ENCODE assay signal across 15 mouse cellular contexts in the genomic region with DNA sequence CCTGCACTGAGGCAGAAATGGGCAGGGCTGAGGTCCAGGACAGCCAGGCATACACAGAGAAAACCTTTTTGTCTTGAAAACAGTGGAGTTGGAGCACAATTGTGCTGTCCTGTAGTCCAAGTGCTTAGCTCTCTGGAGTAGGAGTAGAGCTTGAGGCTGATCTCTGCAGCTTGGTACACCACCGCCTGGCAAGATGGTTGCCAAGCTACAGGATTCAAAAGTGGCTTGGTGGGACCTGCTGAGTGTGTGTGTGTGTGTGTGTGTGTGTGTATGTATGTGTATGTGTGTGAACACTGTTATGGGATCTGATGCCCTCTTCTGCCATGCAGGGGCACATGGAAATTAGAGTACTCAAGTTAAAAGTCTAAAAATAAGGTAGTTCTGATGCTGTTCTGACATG. TPM values are rescaled to one million over a fixed set of nuclear protein-coding genes. Genes with fewer than 3 reads are reported as not detected.
DNase-seq lines count a peak whose midpoint lies in the region; ATAC-seq and TF ChIP-seq lines count a peak whose summit lies in the region.
"Had no signal": no experiment of that assay in that cellular context is flagged by ENCODE, and none has a peak within 500 bp of the region (broad histone marks: within the 10 kb centered on the region; RNA-seq: fewer than 3 reads in every experiment).

No protein-coding gene starts in this region.

- WGBS in heart, postnatal 0 days, result 61% methylated on average over 1 of the region's 1 CpGs
- 77% methylated on average over 1 of the region's 1 CpGs for WGBS in heart, embryonic 10.5 days
- 59% methylated on average over 1 of the region's 1 CpGs for WGBS in liver, adult 2 months
- 56% methylated on average over 1 of the region's 1 CpGs for WGBS in hindbrain, embryonic 13.5 days

- ATAC-seq in heart, postnatal 0 days (ENCODE audit: insufficient read depth, low read depth), result no peak
- ATAC-seq in hindbrain, embryonic 13.5 days (ENCODE audit: low FRiP score), result no peak
- no peak for ATAC-seq in CD4-positive, CD25-positive, alpha-beta regulatory T cell, adult 4 months
- ATAC-seq: forebrain, postnatal 0 days had no signal

- in situ Hi-C loops in ES-E14 (cut with MboI; ENCODE audit: low sequenced_read_pairs in 2 of 2, unreplicated experiment in 2 of 2), result no loop called here

- H3K4me2 ChIP-seq in heart, postnatal 0 days (ENCODE audit: low read depth, low read length), result no peak overlapping the region
- no peak overlapping the region for H3K4me2 ChIP-seq in hindbrain, embryonic 13.5 days
- H3K4me2 ChIP-seq: limb, embryonic 13.5 days had no signal

- H3K27me3 ChIP-seq in heart, postnatal 0 days (ENCODE audit: control insufficient read depth, insufficient read depth, low read length), result no peaks in the 10 kb centered on the region
- no peaks in the 10 kb centered on the region for H3K27me3 ChIP-seq in heart, embryonic 10.5 days (ENCODE audit: insufficient read depth, poor library complexity, severe bottlenecking)
- no peaks in the 10 kb centered on the region for H3K27me3 ChIP-seq in liver, adult 2 months (ENCODE audit: control insufficient read depth, insufficient read depth, low read length)
- H3K27me3 ChIP-seq in hindbrain, embryonic 13.5 days, result no peaks in the 10 kb centered on the region
- H3K27me3 ChIP-seq: limb, embryonic 13.5 days had no signal

- peak overlapping the region; percentile 94 for H3K27ac ChIP-seq in heart, postnatal 0 days (ENCODE audit: low read depth)
- H3K27ac ChIP-seq in heart, embryonic 10.5 days, result no peak overlapping the region
- H3K27ac ChIP-seq in liver, adult 2 months (replicated peaks; ENCODE audit: insufficient read depth, low read depth, low read length), result peak overlapping the region; percentile 36
- H3K27ac ChIP-seq in ES-E14 (ENCODE audit: insufficient read depth, low read depth, low read length, poor library complexity, severe bottlenecking), result no peak overlapping the region
- H3K27ac ChIP-seq in hindbrain, embryonic 13.5 days, result 0 out of 2 replicates have a peak overlapping the region, but pooled peaks have one; percentile 3
- H3K27ac ChIP-seq: limb, embryonic 13.5 days had no signal

- peaks cover 55% of the 10 kb centered on the region for H3K36me3 ChIP-seq in heart, postnatal 0 days (replicated peaks; ENCODE audit: control insufficient read depth, insufficient read depth, low read length)
- peaks cover 54% of the 10 kb centered on the region for H3K36me3 ChIP-seq in heart, embryonic 10.5 days
- peaks cover 46% of the 10 kb centered on the region for H3K36me3 ChIP-seq in liver, adult 2 months (ENCODE audit: control insufficient read depth, insufficient read depth, low read length)
- H3K36me3 ChIP-seq in ES-E14 (ENCODE audit: control insufficient read depth, insufficient read depth, low read length, poor library complexity, severe bottlenecking), result peaks cover 48% of the 10 kb centered on the region
- H3K36me3 ChIP-seq in hindbrain, embryonic 13.5 days, result peaks cover 54% of the 10 kb centered on the region

- H3K4me3 ChIP-seq in heart, postnatal 0 days (ENCODE audit: low read depth, low read length), result no peak overlapping the region
- no peak overlapping the region for H3K4me3 ChIP-seq in heart, embryonic 10.5 days
- no peak overlapping the region for H3K4me3 ChIP-seq in liver, adult 2 months (ENCODE audit: insufficient read depth, low read depth, low read length)
- H3K4me3 ChIP-seq in ES-E14 (ENCODE audit: insufficient read depth in 1 of 2, low read depth in 1 of 2, low read length in 2 of 2, poor library complexity in 1 of 2, severe bottlenecking in 1 of 2), result no peak overlapping the region
- H3K4me3 ChIP-seq in hindbrain, embryonic 13.5 days, result no peak overlapping the region
- H3K4me3 ChIP-seq: limb, embryonic 13.5 days had no signal

- no peak for TF ChIP-seq CTCF in heart, postnatal 0 days (IDR thresholded peaks at IDR 0.05; ENCODE audit: low read depth)
- TF ChIP-seq CTCF in liver, adult 2 months (IDR thresholded peaks at IDR 0.05; ENCODE audit: low read depth, low read length), result no peak

- H3K79me2 ChIP-seq in liver, adult 2 months (ENCODE audit: control insufficient read depth, insufficient read depth, low read length), result peaks cover 3% of the 10 kb centered on the region; the same call in 1 of the 2 replicates

- DNase-seq in heart, postnatal 0 days (ENCODE audit: low spot score), result no peak
- DNase-seq in heart, embryonic 10.5 days (ENCODE audit: low spot score), result no peak
- no peak for DNase-seq in liver, adult 2 months (ENCODE audit: extremely low read depth, low read depth, low spot score)
- DNase-seq in liver (no peak), ES-E14 (ENCODE audit: low read depth, low spot score) (no peak)
- no peak for DNase-seq in thymus, postnatal 14 days
- DNase-seq: adrenal gland, postnatal 14 days; forebrain, postnatal 0 days; gastrocnemius, postnatal 14 days; heart, postnatal 36 days; kidney, postnatal 10 days had no signal

- no peak for TF ChIP-seq EP300 in heart, postnatal 0 days (IDR thresholded peaks at IDR 0.05; ENCODE audit: low read depth)

- peaks cover 24% of the 10 kb centered on the region for H3K4me1 ChIP-seq in heart, postnatal 0 days (ENCODE audit: control insufficient read depth, insufficient read depth)
- peaks cover 49% of the 10 kb centered on the region for H3K4me1 ChIP-seq in heart, embryonic 10.5 days
- peaks cover 51% of the 10 kb centered on the region for H3K4me1 ChIP-seq in liver, adult 2 months (ENCODE audit: control insufficient read depth, insufficient read depth, low read length)
- H3K4me1 ChIP-seq in ES-E14 (ENCODE audit: control insufficient read depth in 2 of 2, insufficient read depth in 2 of 2, low read length in 2 of 2, poor library complexity in 1 of 2), result peaks cover 0 to 24% of the 10 kb centered on the region in 2 experiments; a peak in 2 of 4 replicates
- H3K4me1 ChIP-seq in hindbrain, embryonic 13.5 days (replicated peaks), result peaks cover 52% of the 10 kb centered on the region

- H3K9me3 ChIP-seq in heart, postnatal 0 days (replicated peaks; ENCODE audit: control insufficient read depth, low read length), result no peaks in the 10 kb centered on the region
- H3K9me3 ChIP-seq in heart, embryonic 10.5 days, result no peaks in the 10 kb centered on the region
- no peaks in the 10 kb centered on the region for H3K9me3 ChIP-seq in ES-E14 (ENCODE audit: control insufficient read depth, insufficient read depth, low read depth, low read length)
- H3K9me3 ChIP-seq in hindbrain, embryonic 13.5 days, result no peaks in the 10 kb centered on the region
- H3K9me3 ChIP-seq: limb, embryonic 13.5 days had no signal

- no peak overlapping the region for H3K9ac ChIP-seq in heart, postnatal 0 days (replicated peaks; ENCODE audit: low read depth, low read length)
- H3K9ac ChIP-seq in liver, adult 2 months (ENCODE audit: low read depth, low read length), result no peak overlapping the region
- H3K9ac ChIP-seq in ES-E14 (ENCODE audit: insufficient read depth, low read depth, low read length, poor library complexity, severe bottlenecking), result no peak overlapping the region
- H3K9ac ChIP-seq in hindbrain, embryonic 13.5 days, result no peak overlapping the region
- H3K9ac ChIP-seq: forebrain, postnatal 0 days; limb, embryonic 13.5 days had no signal

- TF ChIP-seq POLR2A in liver, adult 2 months (IDR thresholded peaks at IDR 0.05; ENCODE audit: extremely low read depth, insufficient read depth, low read length), result no peak

RNA-seq across cellular contexts. Expression of a gene that starts 2.5 kb away (rescaled TPM):
- 483 and 823 TPM in 2 replicates for total RNA-seq in heart, postnatal 0 days (2014; rRNA removed; ENCODE audit: low replicate concordance)
- 806 and 928 TPM in 2 replicates for polyA plus RNA-seq in heart, postnatal 0 days (2015; fragmentation: Nextera tagmentation; extraction: Ambion mirVana)
- 118 and 136 TPM in 2 replicates for polyA plus RNA-seq in heart, embryonic 10.5 days (2016; fragmentation: Nextera tagmentation; extraction: Ambion mirVana)
- total RNA-seq in liver, adult 2 months (2014; rRNA removed), result 636 and 645 TPM in 2 replicates
- 561 and 625 TPM in 2 replicates for polyA plus RNA-seq in liver, adult 2 months (2012; rRNA removed)
- total RNA-seq in ES-E14 (2012; rRNA removed), result 64.1 and 75.6 TPM in 2 replicates
- 81.8 and 87.5 TPM in 2 replicates for polyA plus RNA-seq in hindbrain, embryonic 13.5 days (2015; fragmentation: Nextera tagmentation; extraction: Ambion mirVana)
- 100 to 1,000 TPM; 198 to 237 TPM for polyA plus RNA-seq in CD4-positive, CD25-positive, alpha-beta regulatory T cell, adult 4 months (2017; shearing (Covaris generic))

RNA-seq across cellular contexts. Expression of a gene that starts 11.1 kb away (rescaled TPM):
- total RNA-seq in heart, postnatal 0 days (2014; rRNA removed; ENCODE audit: low replicate concordance), result 2.3 and 24.1 TPM in 2 replicates
- 30.9 and 36.0 TPM in 2 replicates for polyA plus RNA-seq in heart, postnatal 0 days (2015; fragmentation: Nextera tagmentation; extraction: Ambion mirVana)
- polyA plus RNA-seq in heart, embryonic 10.5 days (2016; fragmentation: Nextera tagmentation; extraction: Ambion mirVana), result 2.8 and 3.6 TPM in 2 replicates
- total RNA-seq in liver, adult 2 months (2014; rRNA removed), result 9.5 and 11.0 TPM in 2 replicates
- 7.9 and 16.4 TPM in 2 replicates for polyA plus RNA-seq in liver, adult 2 months (2012; rRNA removed)
- total RNA-seq in ES-E14 (2012; rRNA removed), result 5.5 and 9.6 TPM in 2 replicates
- 5.6 and 6.3 TPM in 2 replicates for polyA plus RNA-seq in hindbrain, embryonic 13.5 days (2015; fragmentation: Nextera tagmentation; extraction: Ambion mirVana)
- 10 to 100 TPM; 28.0 to 57.1 TPM for polyA plus RNA-seq in CD4-positive, CD25-positive, alpha-beta regulatory T cell, adult 4 months (2017; shearing (Covaris generic))

RNA-seq across cellular contexts. Expression of a gene that starts 14.2 kb away (rescaled TPM):
- total RNA-seq in heart, postnatal 0 days (2014; rRNA removed; ENCODE audit: low replicate concordance), result 259 and 275 TPM in 2 replicates
- 149 and 171 TPM in 2 replicates for polyA plus RNA-seq in heart, postnatal 0 days (2015; fragmentation: Nextera tagmentation; extraction: Ambion mirVana)
- 213 and 221 TPM in 2 replicates for polyA plus RNA-seq in heart, embryonic 10.5 days (2016; fragmentation: Nextera tagmentation; extraction: Ambion mirVana)
- total RNA-seq in liver, adult 2 months (2014; rRNA removed), result 90.1 and 109 TPM in 2 replicates
- 81.6 and 109 TPM in 2 replicates for polyA plus RNA-seq in liver, adult 2 months (2012; rRNA removed)
- 464 and 530 TPM in 2 replicates for total RNA-seq in ES-E14 (2012; rRNA removed)
- 200 and 202 TPM in 2 replicates for polyA plus RNA-seq in hindbrain, embryonic 13.5 days (2015; fragmentation: Nextera tagmentation; extraction: Ambion mirVana)
- polyA plus RNA-seq in CD4-positive, CD25-positive, alpha-beta regulatory T cell, adult 4 months (2017; shearing (Covaris generic)), result 100 to 1,000 TPM; 181 to 326 TPM

RNA-seq across cellular contexts. Expression of a gene that starts 33.8 kb away (rescaled TPM):
- 2.1 and 2.7 TPM in 2 replicates for total RNA-seq in heart, postnatal 0 days (2014; rRNA removed; ENCODE audit: low replicate concordance)
- polyA plus RNA-seq in heart, postnatal 0 days (2015; fragmentation: Nextera tagmentation; extraction: Ambion mirVana), result 2.3 and 2.4 TPM in 2 replicates
- 3.8 and 5.2 TPM in 2 replicates for polyA plus RNA-seq in heart, embryonic 10.5 days (2016; fragmentation: Nextera tagmentation; extraction: Ambion mirVana)
- 1.4 TPM in 2 replicates for total RNA-seq in liver, adult 2 months (2014; rRNA removed)
- 1.2 and 1.8 TPM in 2 replicates for polyA plus RNA-seq in liver, adult 2 months (2012; rRNA removed)
- 17.2 and 18.9 TPM in 2 replicates for total RNA-seq in ES-E14 (2012; rRNA removed)
- polyA plus RNA-seq in hindbrain, embryonic 13.5 days (2015; fragmentation: Nextera tagmentation; extraction: Ambion mirVana), result 2.7 and 2.8 TPM in 2 replicates
- polyA plus RNA-seq in CD4-positive, CD25-positive, alpha-beta regulatory T cell, adult 4 months (2017; shearing (Covaris generic)), result 100 to 1,000 TPM; 197 to 273 TPM

RNA-seq across cellular contexts. Expression of a gene that starts 41.1 kb away (rescaled TPM):
- 5.0 TPM in 1 of 2 replicates, not detected in the other for total RNA-seq in heart, postnatal 0 days (2014; rRNA removed; ENCODE audit: low replicate concordance)
- polyA plus RNA-seq in heart, postnatal 0 days (2015; fragmentation: Nextera tagmentation; extraction: Ambion mirVana), result 2.2 and 3.9 TPM in 2 replicates
- polyA plus RNA-seq in heart, embryonic 10.5 days (2016; fragmentation: Nextera tagmentation; extraction: Ambion mirVana), result 0.24 and 0.81 TPM in 2 replicates
- total RNA-seq in liver, adult 2 months (2014; rRNA removed), result not detected in 2 replicates
- not detected in 2 replicates for polyA plus RNA-seq in liver, adult 2 months (2012; rRNA removed)
- total RNA-seq in ES-E14 (2012; rRNA removed), result 0.42 and 0.89 TPM in 2 replicates
- polyA plus RNA-seq in hindbrain, embryonic 13.5 days (2015; fragmentation: Nextera tagmentation; extraction: Ambion mirVana), result 6.4 and 7.4 TPM in 2 replicates
- polyA plus RNA-seq in CD4-positive, CD25-positive, alpha-beta regulatory T cell, adult 4 months (2017; shearing (Covaris generic)), result 1 to 10 TPM; 1.1 to 1.6 TPM
- total RNA-seq: gastrocnemius, postnatal 14 days; monocyte, adult 5-6 weeks had no signal

Comparison
In these comparisons a context has a peak if more than half of its experiments do, and no peak if none do; other contexts are left out.
1. H3K27ac ChIP-seq: peak in heart, postnatal 0 days (single experiment), liver, adult 2 months (single experiment) and hindbrain, embryonic 13.5 days (single experiment); none in heart, embryonic 10.5 days (single experiment) and ES-E14 (single experiment).